Mouse (Mus musculus) midbrain, embryonic 16.5 days (tissue): ENCODE measurements around the gene Gm28374. TPM values are rescaled to one million over a fixed set of nuclear protein-coding genes. Genes with fewer than 3 reads are reported as not detected.
A peak's percentile ranks its signal among the peaks of the same experiment; 100 is the strongest.
"Not testable (repeated sequence)": the region's sequence is repeated elsewhere in the genome, so short reads cannot be mapped to it uniquely, and the experiment has no call there.

ENCODE experiments used
- ATAC-seq: fragments of 200-750 bp; cut with Nextera tagmentation; 2 replicates; pipeline ENCODE4 v1.8.0; 2017; ENCODE audit warnings: moderate TSS enrichment
- H3K27ac ChIP-seq: fragments of 300-500 bp; sonication (generic); 2 replicates; pipeline ENCODE4 v1.5.1; 2014; ENCODE audit warnings: mild to moderate bottlenecking, low read length, mixed read lengths
- H3K27me3 ChIP-seq: fragments of 300-500 bp; sonication (generic); 2 replicates; pipeline ENCODE4 v1.6.1; 2014; ENCODE audit warnings: low read depth, low read length, mixed read lengths; ENCODE audit not compliant: control insufficient read depth, insufficient read depth
- H3K36me3 ChIP-seq: fragments of 300-500 bp; sonication (generic); 2 replicates; pipeline ENCODE4 v1.6.1; 2014; ENCODE audit warnings: mild to moderate bottlenecking, low read length, moderate library complexity, mixed read lengths; ENCODE audit not compliant: control insufficient read depth, insufficient read depth
- H3K4me1 ChIP-seq: fragments of 300-500 bp; sonication (generic); 2 replicates; pipeline ENCODE4 v1.6.1; 2014; ENCODE audit warnings: mild to moderate bottlenecking, low read length, mixed read lengths; ENCODE audit not compliant: control insufficient read depth, insufficient read depth
- H3K4me2 ChIP-seq: fragments of 300-500 bp; sonication (generic); 2 replicates; pipeline ENCODE4 v1.6.1; 2014; ENCODE audit warnings: mild to moderate bottlenecking, low read length, mixed read lengths
- H3K4me3 ChIP-seq: fragments of 300-500 bp; sonication (generic); 2 replicates; pipeline ENCODE4 v1.5.1; 2014; ENCODE audit warnings: low read depth, mild to moderate bottlenecking, low read length, moderate library complexity, mixed read lengths
- H3K9ac ChIP-seq: fragments of 300-500 bp; sonication (generic); 2 replicates; pipeline ENCODE4 v1.6.1; 2014; ENCODE audit warnings: low read depth, low read length, mixed read lengths
- H3K9me3 ChIP-seq: fragments of 300-500 bp; sonication (generic); replicated peaks from 2 replicates; pipeline ENCODE4 v1.6.1; 2014; ENCODE audit warnings: mild to moderate bottlenecking, low read length, mixed read lengths; ENCODE audit not compliant: control insufficient read depth, poor library complexity, severe bottlenecking
- WGBS: fragments of 180-500 bp; shearing (Covaris S2); extraction: QIAGEN DNeasy Blood & Tissue Kit; methylation state at CpG from one replicate; pipeline ENCODE4 v1.1.7; 2014; 5-methylcytosine and 5-hydroxymethylcytosine counted together
- polyA plus RNA-seq: library from polyadenylated mRNA; unstranded; fragments of >200 nt; fragmentation: Nextera tagmentation; extraction: Ambion mirVana; gene quantifications from 2 replicates; pipeline ENCODE4 v1.2.1, GENCODE M21; 2015

The Gm28374 gene
- 0.85 and 1.5 TPM in 2 replicates for polyA plus RNA-seq

DNA sequence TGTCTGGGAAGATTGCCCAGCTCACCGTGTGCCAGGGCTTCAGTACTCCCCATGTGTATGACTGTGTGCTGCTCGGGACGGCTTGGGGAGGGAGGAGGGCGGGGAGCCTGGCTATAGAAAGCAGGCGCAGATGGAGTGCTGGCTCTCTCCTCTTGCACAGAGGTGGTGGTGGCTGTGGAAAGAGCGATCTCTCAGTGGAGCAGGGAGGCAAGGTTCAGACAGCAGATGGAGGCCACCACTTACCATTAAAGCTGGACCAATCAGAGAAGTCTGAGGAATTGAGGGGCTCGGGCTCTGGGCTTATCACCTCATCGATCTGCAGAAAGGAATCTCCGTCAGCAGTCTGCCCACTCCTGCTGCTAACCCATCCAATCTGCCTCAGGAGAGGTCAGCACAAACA, at the start of gene Gm28374:
TSS of gene Gm28374 (minus strand) at position 101 of the 400 bp plus-strand sequence.
- 89% methylated on average over 9 of the region's 9 CpGs for WGBS
- no peaks in the 10 kb centered on the region for H3K27me3 ChIP-seq
- H3K9me3 ChIP-seq, result no peaks in the 10 kb centered on the region
- ATAC-seq, result no peak
- H3K9ac ChIP-seq, result no peak within 1 kb of the TSS
- no peak within 1 kb of the TSS for H3K27ac ChIP-seq
- H3K36me3 ChIP-seq, result peaks cover 16% of the 10 kb centered on the region
- H3K4me3 ChIP-seq, result no peak within 1 kb of the TSS
- no peak within 1 kb of the TSS for H3K4me2 ChIP-seq
- peaks cover 24% of the 10 kb centered on the region for H3K4me1 ChIP-seq

DNA sequence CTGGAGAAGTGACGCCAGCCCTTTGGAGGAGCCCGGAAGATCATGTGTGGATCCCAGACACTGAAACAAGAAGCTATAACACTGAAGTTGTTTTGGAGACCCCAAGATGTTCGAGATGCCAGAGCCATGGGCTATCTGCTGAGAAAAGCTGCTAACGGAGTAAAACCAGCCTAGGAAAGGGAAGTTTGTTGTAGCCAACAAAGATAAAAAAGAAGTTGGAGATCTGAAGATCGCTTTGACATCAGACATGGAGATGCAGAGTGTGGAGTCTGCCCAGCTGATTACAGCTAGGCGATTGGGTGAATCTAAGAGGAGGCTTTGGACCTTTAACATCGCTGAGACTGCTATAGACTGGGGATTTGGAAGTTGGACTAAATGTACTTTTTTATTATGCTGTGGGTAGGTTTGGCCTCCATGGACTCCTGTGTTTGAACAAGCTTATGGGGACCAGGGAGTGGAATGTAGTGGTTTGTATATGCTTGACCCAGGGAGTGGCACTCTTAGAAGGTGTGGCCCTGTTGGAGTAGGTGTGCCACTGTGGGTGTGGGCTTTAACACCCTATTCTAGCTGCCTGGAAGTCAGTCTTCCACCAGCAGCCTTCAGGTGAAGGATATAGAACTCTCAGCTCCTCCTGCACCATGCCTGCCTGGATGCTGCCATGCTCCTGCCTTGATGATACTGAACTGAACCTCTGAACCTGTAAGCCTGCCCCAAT, 48.5 kb upstream of the Gm28374 start:
- H3K27ac ChIP-seq, H3K9ac ChIP-seq, H3K36me3 ChIP-seq, H3K9me3 ChIP-seq, H3K4me1 ChIP-seq, H3K4me2 ChIP-seq, H3K4me3 ChIP-seq, ATAC-seq, H3K27me3 ChIP-seq: not testable (repeated sequence)
- WGBS, result 76% methylated on average over 7 of the region's 7 CpGs

DNA sequence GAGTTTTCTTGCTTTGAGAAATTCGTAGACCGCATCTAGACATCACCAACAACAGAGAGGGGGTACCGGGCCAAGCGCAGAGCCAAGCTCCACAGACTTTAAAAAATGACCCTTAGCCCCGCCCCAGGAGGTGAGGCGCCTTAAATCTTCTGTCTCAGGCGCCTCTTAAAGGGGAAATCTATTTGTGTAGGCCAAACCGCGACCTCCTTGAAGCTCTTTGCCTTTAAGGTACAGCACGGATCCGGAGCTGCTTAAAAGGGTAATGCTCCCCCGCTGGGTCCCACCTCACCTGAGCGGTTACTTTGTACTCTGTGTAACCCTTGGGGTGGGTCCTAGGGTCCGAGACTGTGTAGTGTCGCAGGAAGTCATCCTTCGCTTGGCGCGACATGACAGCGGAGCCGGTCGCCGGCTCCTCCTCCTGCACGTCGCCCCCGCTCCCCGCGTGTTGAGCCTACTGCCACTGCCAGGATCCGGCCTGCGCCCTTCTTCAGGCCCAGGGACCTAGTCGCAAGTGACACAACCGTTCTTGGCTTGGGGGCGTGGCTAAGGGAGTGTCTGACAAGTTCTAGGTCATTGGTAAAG, 45.8 kb upstream of the Gm28374 start, which contains the start of gene Snx15:
TSS of gene Snx15 (minus strand) at position 545 of the 582 bp plus-strand sequence.
- ATAC-seq, result peak; percentile 95
- under 1% methylated on average over 32 of the region's 32 CpGs for WGBS

GRCm38 (mm10) chr19:6126789-6127580, 44.9 kb upstream of the Gm28374 start:
- peaks cover 7% of the 10 kb centered on the region for H3K4me1 ChIP-seq
- 78% methylated on average over 10 of the region's 10 CpGs for WGBS

More for the DNA sequence above, 45.8 kb upstream of the Gm28374 start, which contains the start of gene Snx15:
- peak within 1 kb of the TSS; percentile 90 for H3K27ac ChIP-seq
- peaks cover 7% of the 10 kb centered on the region for H3K4me1 ChIP-seq
- H3K4me3 ChIP-seq, result peak within 1 kb of the TSS; percentile 53
- H3K9ac ChIP-seq, result peak within 1 kb of the TSS; percentile 72
- peak within 1 kb of the TSS; percentile 59 for H3K4me2 ChIP-seq
- H3K27me3 ChIP-seq, result no peaks in the 10 kb centered on the region
- H3K36me3 ChIP-seq, result no peaks in the 10 kb centered on the region
- no peaks in the 10 kb centered on the region for H3K9me3 ChIP-seq

DNA sequence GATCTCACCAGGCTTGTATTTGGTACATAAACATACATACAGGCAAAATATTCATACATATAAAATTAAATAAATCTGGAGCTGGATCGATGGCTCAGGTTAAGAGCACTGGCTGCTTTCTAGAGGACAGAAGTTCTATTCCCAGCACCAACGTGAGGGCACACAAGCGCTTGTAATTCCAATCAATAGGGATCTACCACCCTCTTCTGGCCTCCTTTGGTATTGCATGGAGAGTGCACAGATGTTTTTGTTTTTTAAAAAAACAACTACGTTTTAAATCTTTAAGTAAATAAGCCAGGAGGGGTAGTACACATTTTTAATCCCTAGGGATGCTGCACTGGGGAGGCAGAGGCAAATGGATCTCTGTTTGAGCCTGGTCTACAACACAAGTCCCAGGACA, 44.2 kb upstream of the Gm28374 start:
- WGBS, result 24% methylated on average over 4 of the region's 4 CpGs

More at GRCm38 (mm10) chr19:6126789-6127580, 44.9 kb upstream of the Gm28374 start:
- no peaks in the 10 kb centered on the region for H3K9me3 ChIP-seq
- peak overlapping the region; percentile 53 for H3K4me3 ChIP-seq
- ATAC-seq, result no peak
- H3K36me3 ChIP-seq, result no peaks in the 10 kb centered on the region
- peak overlapping the region; percentile 59 for H3K4me2 ChIP-seq
- H3K27me3 ChIP-seq, result no peaks in the 10 kb centered on the region
- peak overlapping the region; percentile 90; the same call in 1 of the 2 replicates for H3K27ac ChIP-seq
- no peak overlapping the region for H3K9ac ChIP-seq

GRCm38 (mm10) chr19:6124898-6125297, 42.8 kb upstream of the Gm28374 start:
- WGBS, result 88% methylated on average over 2 of the region's 2 CpGs
- no peak for ATAC-seq
- H3K4me3 ChIP-seq, result no peak overlapping the region
- no peaks in the 10 kb centered on the region for H3K27me3 ChIP-seq
- H3K9me3 ChIP-seq, result no peaks in the 10 kb centered on the region
- no peak overlapping the region for H3K9ac ChIP-seq
- H3K4me2 ChIP-seq, result no peak overlapping the region
- H3K36me3 ChIP-seq, result 0 out of 2 replicates have a peak, but pooled peaks cover 3% of the 10 kb centered on the region
- H3K27ac ChIP-seq, result no peak overlapping the region
- H3K4me1 ChIP-seq, result peaks cover 7% of the 10 kb centered on the region

More for the DNA sequence above, 44.2 kb upstream of the Gm28374 start:
- H3K27me3 ChIP-seq, result no peaks in the 10 kb centered on the region
- no peaks in the 10 kb centered on the region for H3K36me3 ChIP-seq
- no peak for ATAC-seq
- H3K27ac ChIP-seq, result no peak overlapping the region
- H3K4me3 ChIP-seq, result no peak overlapping the region
- no peak overlapping the region for H3K9ac ChIP-seq
- H3K9me3 ChIP-seq, result no peaks in the 10 kb centered on the region
- H3K4me1 ChIP-seq, result peaks cover 7% of the 10 kb centered on the region
- H3K4me2 ChIP-seq, result no peak overlapping the region

DNA sequence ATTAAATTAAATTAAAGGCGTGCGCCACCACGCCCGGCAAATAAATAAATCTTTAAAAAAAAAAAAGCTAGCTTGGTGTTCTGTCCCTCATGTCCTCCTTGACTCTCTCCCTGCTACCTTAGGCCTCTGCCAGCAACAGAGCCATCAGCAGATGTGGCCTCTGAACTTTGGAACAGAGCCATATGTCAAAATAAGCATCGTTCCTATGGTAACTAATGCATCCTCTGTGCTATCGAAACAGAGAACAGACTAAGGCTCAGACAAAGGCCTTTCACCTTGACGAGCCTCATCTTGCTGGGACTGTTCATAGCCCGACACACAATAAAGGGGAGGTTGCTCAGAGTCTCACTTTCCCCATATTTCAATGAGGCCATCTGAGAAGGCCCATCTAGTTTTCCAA, 41.3 kb upstream of the Gm28374 start:
- Histone ChIP-seq H3K27ac (no peak overlapping the region), H3K9me3 (no peaks in the 10 kb centered on the region), H3K4me3 (no peak overlapping the region), H3K4me2 (no peak overlapping the region), H3K9ac (no peak overlapping the region), H3K36me3 (0 out of 2 replicates have a peak, but pooled peaks cover 3% of the 10 kb centered on the region), H3K27me3 (no peaks in the 10 kb centered on the region), H3K4me1 (peaks cover 15% of the 10 kb centered on the region)
- WGBS, result 70% methylated on average over 8 of the region's 8 CpGs
- no peak for ATAC-seq

DNA sequence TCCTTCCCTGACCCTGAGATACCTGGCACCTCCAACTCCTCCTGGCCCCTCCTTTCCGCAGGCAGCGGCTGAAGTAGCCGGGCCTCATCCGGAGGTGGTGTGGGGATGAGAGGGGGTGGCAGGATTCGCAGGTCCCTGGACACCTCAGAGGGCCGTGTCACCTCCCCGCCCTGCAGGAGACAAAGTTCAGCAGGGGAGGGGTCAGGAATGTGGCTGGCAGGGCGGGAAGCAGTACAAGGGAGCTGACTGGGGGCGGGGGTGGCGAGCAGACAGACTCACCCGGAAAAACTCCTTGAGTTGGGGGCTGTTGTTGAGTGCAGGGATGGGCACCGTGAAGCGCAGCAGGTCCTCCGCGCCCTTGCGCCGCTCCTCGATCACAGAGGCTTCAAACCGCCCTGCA, 39.7 kb upstream of the Gm28374 start:
- H3K9me3 ChIP-seq, result no peaks in the 10 kb centered on the region
- H3K9ac ChIP-seq, result no peak overlapping the region
- H3K27me3 ChIP-seq, result no peaks in the 10 kb centered on the region
- no peak for ATAC-seq
- no peak overlapping the region for H3K4me3 ChIP-seq
- H3K4me1 ChIP-seq, result peaks cover 20% of the 10 kb centered on the region
- 44% methylated on average over 19 of the region's 19 CpGs for WGBS
- no peak overlapping the region for H3K4me2 ChIP-seq
- H3K36me3 ChIP-seq, result 0 out of 2 replicates have a peak, but pooled peaks cover 3% of the 10 kb centered on the region
- H3K27ac ChIP-seq, result no peak overlapping the region
